Mouse (Mus musculus) T-cell, adult 66 days (primary cell): ENCODE data around the gene Trim14. TPM values are rescaled to one million over a fixed set of nuclear protein-coding genes. Genes with fewer than 3 reads are reported as not detected.

Source experiments
- total RNA-seq, 2 experiments: library from RNA; stranded (reverse); gene quantifications; 3 replicates in 1 of 2; 4 replicates in 1 of 2; pipeline ENCODE4 v1.2.4; 2023

Gene Trim14
- total RNA-seq: 10 to 100 TPM; 75.7 to 86.6 TPM

GRCm38 (mm10) chr4:46535840-46536361, at the start of gene Trim14:
Trim14 (minus strand) TSS chr4:46536141.

GRCm38 (mm10) chr4:46489028-46489925, 46.7 kb downstream of the Trim14 start, which contains the start of gene Nans:
Nans (plus strand) TSS chr4:46489248.

GRCm38 (mm10) chr4:46450519-46451131, 85.3 kb downstream of the Trim14 start, which contains the start of gene Anp32b:
Anp32b (plus strand) TSS chr4:46450902.

Other genes starting within 250 kb of the Trim14 start
- gene Foxe1, start 192.5 kb downstream of the Trim14 start, total RNA-seq: not detected
- gene Trmo, start 146.7 kb downstream of the Trim14 start, total RNA-seq: 10 to 100 TPM; 17.5 to 19.1 TPM
- gene Hemgn, start 122.6 kb downstream of the Trim14 start, total RNA-seq: under 1 TPM; 0.41 to 0.76 TPM
- gene Anp32b, start 85.2 kb downstream of the Trim14 start, total RNA-seq: 100 to 1,000 TPM; 167 to 184 TPM
- 10 to 100 TPM; 57.3 to 64.7 TPM for gene Nans, start 46.9 kb downstream of the Trim14 start, total RNA-seq
- gene Coro2a, start 66.1 kb upstream of the Trim14 start, total RNA-seq: 10 to 100 TPM; 27.9 to 41.3 TPM
- gene Tbc1d2, start 114.1 kb upstream of the Trim14 start, total RNA-seq: under 1 TPM; 0.38 to 0.92 TPM